Mouse (Mus musculus) E14TG2a.4 (cell line): ENCODE results near the gene Lgals7.

Experiments
- CTCF ChIP-seq: conservative IDR thresholded peaks from 2 replicates; pipeline ENCODE4 v1.5.1; 2014; ENCODE audit warnings: low read length
- NANOG ChIP-seq: IDR thresholded peaks from 2 replicates; pipeline ENCODE4 v1.6.1; 2014; ENCODE audit warnings: borderline replicate concordance, low read length, mixed read lengths
- POU5F1 ChIP-seq: IDR thresholded peaks from 2 replicates; pipeline ENCODE4 v1.6.1; 2014; ENCODE audit warnings: low read length, borderline replicate concordance

DNA sequence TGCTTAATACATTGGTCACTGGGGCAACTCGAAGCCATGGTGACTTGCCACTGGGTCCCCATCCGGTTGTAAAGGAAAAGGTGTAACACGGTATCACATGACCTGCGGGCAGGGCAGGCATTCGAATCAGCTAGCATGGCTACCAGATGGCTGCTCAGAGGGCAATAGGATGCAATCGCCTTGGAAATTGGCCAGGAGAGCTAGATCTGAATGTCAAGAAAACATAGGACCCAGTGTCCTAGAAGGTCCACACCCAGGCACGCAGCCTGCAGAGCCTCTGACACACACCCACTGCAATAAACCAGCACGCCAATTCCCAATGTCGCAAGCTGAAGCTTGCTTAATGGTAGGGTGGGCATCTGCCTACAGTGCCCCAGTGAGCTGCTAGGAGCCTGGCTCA is 25.3 kb upstream of the Lgals7 start:
- TF ChIP-seq CTCF (no peak), POU5F1 (no peak), NANOG (no peak)
